Mouse (Mus musculus) erythroid progenitor cell, adult 5-6 weeks (primary cell): Measurements from ENCODE around the gene Pknox2. TPM values are rescaled to one million over a fixed set of nuclear protein-coding genes. Genes with fewer than 3 reads are reported as not detected.

Experiments used
- ATAC-seq: replicated peaks from 2 replicates; pipeline ENCODE4 v1.8.0; 2016; ENCODE audit warnings: moderate number of reproducible peaks, mild to moderate bottlenecking, moderate TSS enrichment, inconsistent platforms; ENCODE audit not compliant: poor library complexity, low FRiP score, severe bottlenecking
- total RNA-seq, 2 experiments: library from RNA; stranded (forward) in 1 of 2; stranded (reverse) in 1 of 2; fragments of 150-400 nt in 1 of 2; fragments of 186-747, 209-891 nt in 1 of 2; gene quantifications; 2 replicates each; pipeline versions ENCODE4 v1.2.3 to v1.2.4; 2015 to 2017; ENCODE audit warnings: low replicate concordance in 2 of 2

The Pknox2 gene
- total RNA-seq, 2 experiments from 2014 or later = not detected

GRCm38 (mm10) chr9:37142107-37142506 is 5.1 kb downstream of the Pknox2 start:
- no peak for ATAC-seq

GRCm38 (mm10) chr9:37140464-37141181 is 6.6 kb downstream of the Pknox2 start:
- no peak for ATAC-seq

- no peak for ATAC-seq
These were observed 7.7 kb downstream of the Pknox2 start for GRCm38 (mm10) chr9:37139514-37139913.

GRCm38 (mm10) chr9:37138883-37139282 is 8.3 kb downstream of the Pknox2 start:
- ATAC-seq = no peak

GRCm38 (mm10) chr9:37136340-37136739 is 10.9 kb downstream of the Pknox2 start:
- ATAC-seq = no peak

GRCm38 (mm10) chr9:37133495-37133894 is 13.7 kb downstream of the Pknox2 start:
- ATAC-seq = no peak

GRCm38 (mm10) chr9:37129046-37129445 is 18.2 kb downstream of the Pknox2 start:
- ATAC-seq = no peak

GRCm38 (mm10) chr9:37126197-37126596 is 21.0 kb downstream of the Pknox2 start:
- ATAC-seq = no peak

GRCm38 (mm10) chr9:37124696-37125480 is 22.3 kb downstream of the Pknox2 start:
- ATAC-seq = no peak

- no peak for ATAC-seq
These were observed 23.8 kb downstream of the Pknox2 start for GRCm38 (mm10) chr9:37123384-37123783.

- no peak for ATAC-seq
These were observed 24.2 kb downstream of the Pknox2 start for GRCm38 (mm10) chr9:37122971-37123370.

- no peak for ATAC-seq
These were observed 24.8 kb downstream of the Pknox2 start for GRCm38 (mm10) chr9:37122381-37122780.

GRCm38 (mm10) chr9:37121761-37122331 is 25.4 kb downstream of the Pknox2 start:
- no peak for ATAC-seq

GRCm38 (mm10) chr9:37120801-37121200 is 26.4 kb downstream of the Pknox2 start:
- no peak for ATAC-seq

GRCm38 (mm10) chr9:37117529-37117928 is 29.7 kb downstream of the Pknox2 start:
- no peak for ATAC-seq

GRCm38 (mm10) chr9:37116632-37117413 is 30.4 kb downstream of the Pknox2 start:
- ATAC-seq = no peak

GRCm38 (mm10) chr9:37115820-37116219 is 31.4 kb downstream of the Pknox2 start:
- no peak for ATAC-seq

- ATAC-seq = no peak
These were observed 32.6 kb downstream of the Pknox2 start for GRCm38 (mm10) chr9:37114286-37115267.

GRCm38 (mm10) chr9:37107546-37107945 is 39.7 kb downstream of the Pknox2 start:
- ATAC-seq = no peak
